Mouse (Mus musculus): ENCODE measurements around the gene Myl10. TPM values are rescaled to one million over a fixed set of nuclear protein-coding genes. Genes with fewer than 3 reads are reported as not detected.

Gene Myl10
- total and polyA plus RNA-seq, 3 experiments: not detected

DNA sequence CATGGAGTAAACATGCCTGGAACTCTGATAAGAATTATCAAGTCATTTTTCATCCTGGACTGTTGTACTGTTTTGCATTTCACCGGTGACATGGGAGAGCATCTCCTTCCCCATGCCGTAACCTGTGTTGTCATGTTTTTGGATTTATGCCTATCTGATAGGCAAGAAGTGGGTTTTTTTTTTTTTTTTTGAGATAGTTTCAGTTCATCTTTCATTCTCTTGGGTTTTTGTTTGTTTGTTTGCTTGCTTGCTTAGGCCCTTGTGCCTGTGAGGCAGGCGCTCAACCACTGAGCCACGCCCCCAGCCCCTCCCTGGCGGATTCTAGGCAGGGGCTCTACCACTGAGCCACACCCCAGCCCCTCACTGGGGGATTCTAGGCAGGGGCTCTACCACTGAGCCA, 43.3 kb upstream of the Myl10 start:
- H3K27ac ChIP-seq (ENCODE audit: insufficient read depth, low read depth): no peak overlapping the region
- H3K4me1 ChIP-seq (ENCODE audit: control insufficient read depth in 1 of 2, insufficient read depth in 2 of 2): no peaks in the 10 kb centered on the region
- dilution Hi-C loops (cut with MboI; ENCODE audit: extremely low pct_ligation_motif_present, extremely low pct_unique_long_range_greater_than_20kb, low sequenced_read_pairs): no loop called here
- in situ Hi-C loops (cut with MboI; ENCODE audit: low pct_ligation_motif_present, low pct_unique_long_range_greater_than_20kb, low sequenced_read_pairs): loop anchor here (25.0 kb wide), 1 partner anchor 387 kb away; no protein-coding TSS in a partner anchor
- H3K4me2 ChIP-seq (ENCODE audit: insufficient read depth, low read depth, poor library complexity, severe bottlenecking): no peak overlapping the region
- no peak overlapping the region for H3K4me3 ChIP-seq (replicated peaks in 1 of 3; ENCODE audit: low read depth in 2 of 3, low read length in 2 of 3, poor library complexity in 1 of 3)
- H3K79me2 ChIP-seq (replicated peaks; ENCODE audit: control insufficient read depth, extremely low read depth, insufficient read depth, poor library complexity, severe bottlenecking): no peaks in the 10 kb centered on the region
- no peaks in the 10 kb centered on the region for H3K36me3 ChIP-seq (replicated peaks in 1 of 2; ENCODE audit: control insufficient read depth in 1 of 2, insufficient read depth in 1 of 2, low read length in 1 of 2)
- no peak for DNase-seq (ENCODE audit: extremely low read depth)
- H3K9ac ChIP-seq (ENCODE audit: insufficient read depth, low read depth): no peak overlapping the region
- no peaks in the 10 kb centered on the region for H3K9me3 ChIP-seq (replicated peaks; ENCODE audit: low read length)
- TF ChIP-seq SIN3A (IDR thresholded peaks at IDR 0.05; ENCODE audit: low read length): no peak
- peaks cover 66% of the 10 kb centered on the region for H3K27me3 ChIP-seq (replicated peaks)

DNA sequence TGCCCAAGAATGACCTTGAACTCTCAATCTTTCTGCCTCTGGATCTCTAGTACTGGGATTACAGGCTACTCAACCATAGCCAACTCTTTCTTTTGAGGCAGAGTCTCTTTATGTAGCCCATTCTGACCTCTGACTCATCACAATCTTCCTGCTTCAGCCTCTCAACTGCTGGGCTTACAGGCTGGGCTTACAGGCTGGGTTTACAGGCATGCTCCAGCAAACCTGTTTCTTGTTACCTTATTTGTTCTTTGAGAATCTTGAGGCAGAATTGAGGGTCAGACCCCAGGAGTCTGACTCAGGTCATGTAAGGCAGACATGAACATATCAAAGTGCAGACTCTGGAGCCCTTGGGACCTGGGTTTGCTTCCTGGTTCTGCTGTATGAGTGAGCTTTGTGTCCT, 38.5 kb upstream of the Myl10 start:
- no peaks in the 10 kb centered on the region for H3K36me3 ChIP-seq (replicated peaks in 1 of 2; ENCODE audit: control insufficient read depth in 1 of 2, insufficient read depth in 1 of 2, low read length in 1 of 2)
- no peak overlapping the region for H3K9ac ChIP-seq (ENCODE audit: insufficient read depth, low read depth)
- TF ChIP-seq MAZ (IDR thresholded peaks at IDR 0.05; ENCODE audit: low read depth, low read length) (no peak), SIN3A (IDR thresholded peaks at IDR 0.05; ENCODE audit: low read length) (no peak), TCF12 (IDR thresholded peaks at IDR 0.05; ENCODE audit: low read depth, low read length) (no peak), ETS1 (conservative IDR thresholded peaks at IDR 0.05; ENCODE audit: low read depth, low read length) (no peak), USF1 (IDR thresholded peaks at IDR 0.05; ENCODE audit: low read depth, low read length) (no peak), MEF2A (IDR thresholded peaks at IDR 0.05; ENCODE audit: borderline replicate concordance, low read depth, low read length) (no peak), ELF1 (IDR thresholded peaks at IDR 0.05; ENCODE audit: low read depth, low read length) (no peak), POLR2A (IDR thresholded peaks at IDR 0.05; ENCODE audit: low read depth, low read length) (no peak), JUND (conservative IDR thresholded peaks at IDR 0.05; ENCODE audit: low read depth, low read length) (no peak), USF2 (conservative IDR thresholded peaks at IDR 0.05; ENCODE audit: low read depth, low read length) (no peak), RAD21 (IDR thresholded peaks at IDR 0.05; ENCODE audit: low read depth, low read length) (no peak), GABPA (IDR thresholded peaks at IDR 0.05; ENCODE audit: insufficient replicate concordance, low read depth, low read length) (no peak), NRF1 (IDR thresholded peaks at IDR 0.05; ENCODE audit: low read depth, low read length) (no peak), UBTF (IDR thresholded peaks at IDR 0.05; ENCODE audit: low read depth, low read length) (no peak), NELFE (IDR thresholded peaks at IDR 0.05; ENCODE audit: low read depth, low read length) (no peak)
- no peaks in the 10 kb centered on the region for H3K9me3 ChIP-seq (replicated peaks; ENCODE audit: low read length)
- no peak overlapping the region for H3K27ac ChIP-seq (ENCODE audit: insufficient read depth, low read depth)
- H3K4me2 ChIP-seq (ENCODE audit: insufficient read depth, low read depth, poor library complexity, severe bottlenecking): no peak overlapping the region
- H3K79me2 ChIP-seq (replicated peaks; ENCODE audit: control insufficient read depth, extremely low read depth, insufficient read depth, poor library complexity, severe bottlenecking): no peaks in the 10 kb centered on the region
- H3K27me3 ChIP-seq (replicated peaks): peaks cover 57% of the 10 kb centered on the region
- no peak for DNase-seq (ENCODE audit: extremely low read depth)
- in situ Hi-C loops (cut with MboI; ENCODE audit: low pct_ligation_motif_present, low pct_unique_long_range_greater_than_20kb, low sequenced_read_pairs): loop anchor here (25.0 kb wide), 1 partner anchor 392 kb away; no protein-coding TSS in a partner anchor
- dilution Hi-C loops (cut with MboI; ENCODE audit: extremely low pct_ligation_motif_present, extremely low pct_unique_long_range_greater_than_20kb, low sequenced_read_pairs): no loop called here
- no peaks in the 10 kb centered on the region for H3K4me1 ChIP-seq (ENCODE audit: control insufficient read depth in 1 of 2, insufficient read depth in 2 of 2)
- H3K4me3 ChIP-seq (replicated peaks in 1 of 3; ENCODE audit: low read depth in 2 of 3, low read length in 2 of 3, poor library complexity in 1 of 3): no peak overlapping the region
